Mouse (Mus musculus) heart, adult 2 months (tissue): Measurements from ENCODE around the gene Zbtb8b. TPM values are rescaled to one million over a fixed set of nuclear protein-coding genes. Genes with fewer than 3 reads are reported as not detected.
A peak's percentile ranks its signal among the peaks of the same experiment; 100 is the strongest.

Experiments
- DNase-seq, 2 experiments: peaks; one replicate each; pipeline ENCODE4 v3.0.0; 2021
- H3K27ac ChIP-seq: fragments of 200-600 bp; 2 replicates; pipeline ENCODE4 v1.8.1; 2022
- H3K27me3 ChIP-seq: fragments of 200-500 bp; 2 replicates; pipeline ENCODE4 v1.6.1; 2012; ENCODE audit warnings: mild to moderate bottlenecking, low read length, inconsistent platforms, mixed read lengths; ENCODE audit not compliant: control insufficient read depth, insufficient read depth
- H3K36me3 ChIP-seq: fragments of 200-500 bp; 2 replicates; pipeline ENCODE4 v1.6.1; 2012; ENCODE audit warnings: low read length, inconsistent platforms; ENCODE audit not compliant: control insufficient read depth, insufficient read depth
- H3K4me1 ChIP-seq: fragments of 200-500 bp; 2 replicates; pipeline ENCODE4 v1.6.1; 2011; ENCODE audit warnings: low read length; ENCODE audit not compliant: control insufficient read depth, insufficient read depth
- H3K4me3 ChIP-seq: fragments of 200-600 bp; 2 replicates; pipeline ENCODE4 v1.8.1; 2022
- H3K79me2 ChIP-seq: fragments of 200-500 bp; replicated peaks from 2 replicates; pipeline ENCODE4 v1.6.1; 2012; ENCODE audit warnings: mild to moderate bottlenecking, inconsistent platforms, low read length, moderate library complexity, mixed read lengths; ENCODE audit not compliant: control insufficient read depth, insufficient read depth
- H3K9ac ChIP-seq: fragments of 200-500 bp; 2 replicates; pipeline ENCODE4 v1.6.1; 2012; ENCODE audit warnings: low read depth, mild to moderate bottlenecking, control low read depth, inconsistent platforms, low read length, mixed read lengths
- CTCF ChIP-seq: fragments of 200-600 bp; IDR thresholded peaks from 2 replicates; pipeline ENCODE4 v1.8.1; 2022; ENCODE audit warnings: antibody characterized with exemption, mild to moderate bottlenecking, moderate library complexity
- EP300 ChIP-seq: fragments of 200-500 bp; IDR thresholded peaks from 2 replicates; pipeline ENCODE4 v1.6.1; 2011; ENCODE audit warnings: low read depth, low read length, control low read depth; ENCODE audit not compliant: insufficient read depth
- POLR2A ChIP-seq: fragments of 200-500 bp; IDR thresholded peaks from 2 replicates; pipeline ENCODE4 v1.6.1; 2011; ENCODE audit warnings: mild to moderate bottlenecking, low read depth, low read length, control low read depth; ENCODE audit not compliant: insufficient read depth
- WGBS: fragments of 180-500 bp; shearing (Covaris S2); methylation state at CpG from one replicate; pipeline ENCODE4 v1.1.7; 2018; 5-methylcytosine and 5-hydroxymethylcytosine counted together
- intact Hi-C: fragments of 180-260 bp; cut with DNase I; formaldehyde crosslinking; loops from one replicate; pipeline ENCODE4 v1.15.1; 2025
- polyA plus RNA-seq: library from polyadenylated mRNA; depleted of rRNA; stranded (reverse); fragments of >200 nt; gene quantifications from 2 replicates; pipeline ENCODE4 v1.2.3, GENCODE M21; 2012; rRNA removed
- total RNA-seq, 2 experiments: library from RNA; stranded (reverse); gene quantifications; 2 replicates each; pipeline ENCODE4 v1.2.3; 2021

Zbtb8b gene
- total and polyA plus RNA-seq, 3 experiments: 0.07 to 0.10 (median 0.08) TPM

GRCm38 (mm10) chr4:129376961-129377545 lies 63.6 kb downstream of the Zbtb8b start:
- DNase-seq: peak; percentile 77 to 79
- no peaks in the 10 kb centered on the region for H3K27me3 ChIP-seq
- no peaks in the 10 kb centered on the region for H3K79me2 ChIP-seq
- H3K9ac ChIP-seq: peak overlapping the region; percentile 85
- H3K4me3 ChIP-seq: peak overlapping the region; percentile 67
- H3K27ac ChIP-seq: peak overlapping the region; percentile 73
- H3K4me1 ChIP-seq: no peaks in the 10 kb centered on the region; the same call in 1 of the 2 replicates
- TF ChIP-seq CTCF (no peak; the same call in 1 of the 2 replicates), POLR2A (no peak), EP300 (no peak)
- under 1% methylated on average over 68 of the region's 68 CpGs for WGBS
- no peaks in the 10 kb centered on the region for H3K36me3 ChIP-seq
- intact Hi-C loops: no loop called here

DNA sequence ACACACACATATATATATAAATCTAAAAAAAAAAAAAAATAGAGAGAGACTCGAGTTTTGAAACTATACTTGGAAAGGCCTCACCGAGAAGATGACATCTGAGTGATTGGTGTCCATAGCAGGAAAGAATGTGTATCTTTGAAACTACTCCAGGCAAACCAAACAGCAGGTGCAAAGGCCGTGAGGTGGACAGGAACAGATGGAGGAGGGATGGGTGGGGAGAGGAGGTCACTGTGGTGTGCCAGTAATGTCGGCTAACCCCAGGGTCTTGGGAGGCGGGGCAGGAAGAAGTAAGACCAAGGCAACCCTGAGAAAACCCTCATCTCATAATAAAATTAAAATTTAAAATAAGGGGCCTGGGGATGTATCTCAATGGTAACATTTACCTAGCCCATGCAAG lies 64.8 kb downstream of the Zbtb8b start:
- no peak overlapping the region for H3K4me3 ChIP-seq
- H3K4me1 ChIP-seq: no peaks in the 10 kb centered on the region; the same call in 1 of the 2 replicates
- WGBS: 83% methylated on average over 5 of the region's 5 CpGs
- no peak overlapping the region for H3K9ac ChIP-seq
- no peak for DNase-seq
- no peaks in the 10 kb centered on the region for H3K36me3 ChIP-seq
- no peaks in the 10 kb centered on the region for H3K79me2 ChIP-seq
- no peak overlapping the region for H3K27ac ChIP-seq
- TF ChIP-seq EP300 (no peak), POLR2A (no peak)
- intact Hi-C loops: no loop called here
- no peaks in the 10 kb centered on the region for H3K27me3 ChIP-seq

Other genes starting within 250 kb of the Zbtb8b start
- 1 to 10 TPM; 3.2 to 3.7 TPM for gene C77080, start 179.4 kb downstream of the Zbtb8b start, total RNA-seq
- gene C77080, start 179.4 kb downstream of the Zbtb8b start, polyA plus RNA-seq: 3.8 and 4.4 TPM in 2 replicates
- 10 to 100 TPM; 17.7 to 17.9 TPM for gene Sync, start 153.2 kb downstream of the Zbtb8b start, total RNA-seq
- 8.7 and 18.8 TPM in 2 replicates for gene Sync, start 153.2 kb downstream of the Zbtb8b start, polyA plus RNA-seq
- 10 to 100 TPM; 67.0 to 70.7 TPM for gene Rbbp4, start 105.5 kb downstream of the Zbtb8b start, total RNA-seq
- 16.8 and 34.5 TPM in 2 replicates for gene Rbbp4, start 105.5 kb downstream of the Zbtb8b start, polyA plus RNA-seq
- 10 to 100 TPM; 19.5 to 27.2 TPM for gene Zbtb8os, start 105.2 kb downstream of the Zbtb8b start, total RNA-seq
- gene Zbtb8os, start 105.2 kb downstream of the Zbtb8b start, polyA plus RNA-seq: 9.1 and 13.0 TPM in 2 replicates
- 1 to 10 TPM; 2.5 to 3.5 TPM for gene Zbtb8a, start 62.7 kb downstream of the Zbtb8b start, total RNA-seq
- gene Zbtb8a, start 62.7 kb downstream of the Zbtb8b start, polyA plus RNA-seq: 3.2 and 5.5 TPM in 2 replicates
- gene Bsdc1, start 20.7 kb upstream of the Zbtb8b start, total RNA-seq: 10 to 100 TPM; 48.8 to 50.3 TPM
- 21.3 and 25.0 TPM in 2 replicates for gene Bsdc1, start 20.7 kb upstream of the Zbtb8b start, polyA plus RNA-seq
- gene Tssk3, start 50.2 kb upstream of the Zbtb8b start, total RNA-seq: not detected
- gene Tssk3, start 50.2 kb upstream of the Zbtb8b start, polyA plus RNA-seq: 0.14 TPM in 1 of 2 replicates, not detected in the other
- under 1 TPM in 1 of 2 experiments, not detected in 1; 0.45 TPM for gene Fam229a, start 50.3 kb upstream of the Zbtb8b start, total RNA-seq
- gene Fam229a, start 50.3 kb upstream of the Zbtb8b start, polyA plus RNA-seq: 0.64 TPM in 1 of 2 replicates, not detected in the other
- gene Marcksl1, start 72.7 kb upstream of the Zbtb8b start, total RNA-seq: 1 to 10 TPM; 3.5 to 5.1 TPM
- 5.1 and 7.0 TPM in 2 replicates for gene Marcksl1, start 72.7 kb upstream of the Zbtb8b start, polyA plus RNA-seq
- gene Hdac1, start 101.9 kb upstream of the Zbtb8b start, total RNA-seq: 10 to 100 TPM; 15.7 to 16.1 TPM
- gene Hdac1, start 101.9 kb upstream of the Zbtb8b start, polyA plus RNA-seq: 17.9 and 35.2 TPM in 2 replicates
- gene Lck, start 132.8 kb upstream of the Zbtb8b start, total RNA-seq: 1 to 10 TPM in 1 of 2 experiments, under 1 TPM in 1; 0.84 to 1.1 TPM
- gene Lck, start 132.8 kb upstream of the Zbtb8b start, polyA plus RNA-seq: 1.6 and 3.5 TPM in 2 replicates
- gene Fam167b, start 137.7 kb upstream of the Zbtb8b start, total RNA-seq: under 1 TPM in 1 of 2 experiments, not detected in 1; 0.81 TPM
- gene Fam167b, start 137.7 kb upstream of the Zbtb8b start, polyA plus RNA-seq: 1.4 and 1.8 TPM in 2 replicates
- 100 to 1,000 TPM; 116 to 132 TPM for gene Eif3i, start 159.8 kb upstream of the Zbtb8b start, total RNA-seq
- 185 and 257 TPM in 2 replicates for gene Eif3i, start 159.8 kb upstream of the Zbtb8b start, polyA plus RNA-seq
- gene Tmem234, start 159.8 kb upstream of the Zbtb8b start, total RNA-seq: 10 to 100 TPM; 35.9 to 41.7 TPM
- 69.5 and 74.9 TPM in 2 replicates for gene Tmem234, start 159.8 kb upstream of the Zbtb8b start, polyA plus RNA-seq
- under 1 TPM; 0.39 to 0.45 TPM for gene Dcdc2b, start 173.4 kb upstream of the Zbtb8b start, total RNA-seq
- gene Dcdc2b, start 173.4 kb upstream of the Zbtb8b start, polyA plus RNA-seq: 1.7 and 3.3 TPM in 2 replicates
- 10 to 100 TPM; 13.0 to 19.7 TPM for gene Iqcc, start 178.2 kb upstream of the Zbtb8b start, total RNA-seq
- gene Iqcc, start 178.2 kb upstream of the Zbtb8b start, polyA plus RNA-seq: 24.5 and 30.9 TPM in 2 replicates
- gene Ccdc28b, start 183.1 kb upstream of the Zbtb8b start, total RNA-seq: 10 to 100 TPM; 11.3 to 16.8 TPM
- gene Ccdc28b, start 183.1 kb upstream of the Zbtb8b start, polyA plus RNA-seq: 10.8 and 22.5 TPM in 2 replicates
- gene Txlna, start 200.2 kb upstream of the Zbtb8b start, total RNA-seq: 10 to 100 TPM; 25.6 to 27.2 TPM
- 13.7 and 23.3 TPM in 2 replicates for gene Txlna, start 200.2 kb upstream of the Zbtb8b start, polyA plus RNA-seq
- 10 to 100 TPM; 69.6 to 79.2 TPM for gene Kpna6, start 231.9 kb upstream of the Zbtb8b start, total RNA-seq
- 28.2 and 57.9 TPM in 2 replicates for gene Kpna6, start 231.9 kb upstream of the Zbtb8b start, polyA plus RNA-seq